In the genomic region with DNA sequence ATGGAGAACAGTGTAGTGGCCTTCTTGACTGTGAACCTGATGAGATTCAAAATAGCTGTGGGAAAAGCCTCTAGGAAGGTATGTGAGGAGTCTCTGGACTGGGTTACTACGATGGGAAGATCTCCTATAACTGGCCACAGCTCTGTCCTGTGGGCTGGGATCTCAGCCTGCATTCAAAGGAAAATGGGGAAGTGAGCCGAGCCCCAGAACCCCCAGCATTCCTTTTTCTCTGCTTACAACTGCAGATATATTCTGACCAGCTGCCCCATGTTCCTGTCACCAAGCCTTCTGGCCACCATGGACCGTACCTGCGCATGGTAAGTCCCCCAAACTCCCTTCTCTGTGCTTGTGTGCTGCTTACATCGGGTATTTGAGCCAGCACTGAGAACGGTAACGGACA, we compare ENCODE assay signal across 8 mouse cellular contexts. TPM values are rescaled to one million over a fixed set of nuclear protein-coding genes. Genes with fewer than 3 reads are reported as not detected.
DNase-seq lines count a peak whose midpoint lies in the region; ATAC-seq and TF ChIP-seq lines count a peak whose summit lies in the region.

TSS of gene Ntpcr (plus strand) at position 218 of the 400 bp plus-strand sequence.

- no peak for TF ChIP-seq CTCF in bone marrow, adult 2 months (IDR thresholded peaks at IDR 0.05; ENCODE audit: control insufficient read depth, insufficient read depth, low read length)

- WGBS in kidney, embryonic 16.5 days = 79% methylated on average over 7 of the region's 7 CpGs
- 52% methylated on average over 7 of the region's 7 CpGs for WGBS in bone marrow, adult 2 months
- 79% methylated on average over 7 of the region's 7 CpGs for WGBS in large intestine, adult 2 months
- 82% methylated on average over 7 of the region's 7 CpGs for WGBS in midbrain, embryonic 11.5 days

- H3K4me2 ChIP-seq in kidney, embryonic 16.5 days (replicated peaks; ENCODE audit: low read depth, low read length) = no peak within 1 kb of the TSS
- no peak within 1 kb of the TSS for H3K4me2 ChIP-seq in midbrain, embryonic 11.5 days

- H3K4me3 ChIP-seq in kidney, embryonic 16.5 days (ENCODE audit: low read length) = no peak within 1 kb of the TSS
- H3K4me3 ChIP-seq in bone marrow, adult 2 months (replicated peaks; ENCODE audit: control insufficient read depth, low read depth, low read length) = no peak within 1 kb of the TSS
- no peak within 1 kb of the TSS for H3K4me3 ChIP-seq in midbrain, embryonic 11.5 days (ENCODE audit: low read depth, low read length)

- DNase-seq in kidney, adult 11 months = no peak
- DNase-seq in heart, adult 18-20 months = no peak
- no peak for DNase-seq in large intestine, adult 2 months (ENCODE audit: low read depth, low spot score)
- no peak for DNase-seq in midbrain, embryonic 11.5 days (ENCODE audit: low spot score, missing footprints)
- no peak for DNase-seq in right cerebral cortex, postnatal 25 days
- DNase-seq in kidney, postnatal 36 days = no peak

- no peaks in the 10 kb centered on the region for H3K9me3 ChIP-seq in kidney, embryonic 16.5 days (ENCODE audit: low read length)
- no peaks in the 10 kb centered on the region for H3K9me3 ChIP-seq in midbrain, embryonic 11.5 days (ENCODE audit: control insufficient read depth, low read length)

- H3K9ac ChIP-seq in kidney, embryonic 16.5 days (replicated peaks; ENCODE audit: low read length) = no peak within 1 kb of the TSS
- no peak within 1 kb of the TSS for H3K9ac ChIP-seq in midbrain, embryonic 11.5 days (ENCODE audit: low read length)

- peaks cover 18% of the 10 kb centered on the region for H3K4me1 ChIP-seq in kidney, embryonic 16.5 days (ENCODE audit: insufficient read depth, low read length)
- H3K4me1 ChIP-seq in bone marrow, adult 2 months (ENCODE audit: control insufficient read depth, insufficient read depth, low read length) = peaks cover 3% of the 10 kb centered on the region; the same call in 1 of the 2 replicates
- H3K4me1 ChIP-seq in midbrain, embryonic 11.5 days (ENCODE audit: control insufficient read depth, insufficient read depth, low read length) = peaks cover 5% of the 10 kb centered on the region; the same call in 1 of the 2 replicates

- no peak for TF ChIP-seq POLR2A in bone marrow, adult 2 months (IDR thresholded peaks at IDR 0.05; ENCODE audit: borderline replicate concordance, control insufficient read depth, low read depth, low read length)

- no peak for ATAC-seq in kidney, embryonic 16.5 days (ENCODE audit: low FRiP score, low TSS enrichment)
- no peak for ATAC-seq in midbrain, embryonic 11.5 days (ENCODE audit: low FRiP score)

- no peak within 1 kb of the TSS for H3K27ac ChIP-seq in kidney, embryonic 16.5 days (ENCODE audit: low read length)
- no peak within 1 kb of the TSS for H3K27ac ChIP-seq in bone marrow, adult 2 months (ENCODE audit: control insufficient read depth, insufficient read depth, low read depth, low read length, poor library complexity)
- no peak within 1 kb of the TSS for H3K27ac ChIP-seq in midbrain, embryonic 11.5 days (ENCODE audit: low read depth, low read length)

- H3K27me3 ChIP-seq in kidney, embryonic 16.5 days (ENCODE audit: insufficient read depth, low read length) = no peaks in the 10 kb centered on the region
- no peaks in the 10 kb centered on the region for H3K27me3 ChIP-seq in midbrain, embryonic 11.5 days (ENCODE audit: control insufficient read depth, insufficient read depth, low read length)

- H3K36me3 ChIP-seq in kidney, embryonic 16.5 days (ENCODE audit: insufficient read depth, low read length) = no peaks in the 10 kb centered on the region
- H3K36me3 ChIP-seq in midbrain, embryonic 11.5 days (ENCODE audit: control insufficient read depth, insufficient read depth, low read length) = no peaks in the 10 kb centered on the region

RNA-seq across cellular contexts. Expression of gene Ntpcr, which starts in this region (rescaled TPM):
- polyA plus RNA-seq in kidney, embryonic 16.5 days (2015; fragmentation: Nextera tagmentation; extraction: Ambion mirVana) = 30.3 and 30.8 TPM in 2 replicates
- 7.6 and 11.5 TPM in 2 replicates for polyA plus RNA-seq in bone marrow, adult 2 months (2011; ENCODE audit: insufficient read depth, insufficient read length, low replicate concordance, missing spikeins)
- 10 to 100 TPM; 12.8 to 16.7 TPM for total RNA-seq in heart, adult 18-20 months (2021)
- 22.9 and 25.6 TPM in 2 replicates for polyA plus RNA-seq in large intestine, adult 2 months (2012; rRNA removed)
- 18.0 and 20.6 TPM in 2 replicates for polyA plus RNA-seq in midbrain, embryonic 11.5 days (2014; fragmentation: Nextera tagmentation; extraction: Ambion mirVana)
